Mouse (Mus musculus): ENCODE measurements around the gene Gnl2. TPM values are rescaled to one million over a fixed set of nuclear protein-coding genes. Genes with fewer than 3 reads are reported as not detected.

Gene Gnl2
- total and polyA plus RNA-seq, 3 experiments = 65.0 to 139 (median 66.8) TPM

DNA sequence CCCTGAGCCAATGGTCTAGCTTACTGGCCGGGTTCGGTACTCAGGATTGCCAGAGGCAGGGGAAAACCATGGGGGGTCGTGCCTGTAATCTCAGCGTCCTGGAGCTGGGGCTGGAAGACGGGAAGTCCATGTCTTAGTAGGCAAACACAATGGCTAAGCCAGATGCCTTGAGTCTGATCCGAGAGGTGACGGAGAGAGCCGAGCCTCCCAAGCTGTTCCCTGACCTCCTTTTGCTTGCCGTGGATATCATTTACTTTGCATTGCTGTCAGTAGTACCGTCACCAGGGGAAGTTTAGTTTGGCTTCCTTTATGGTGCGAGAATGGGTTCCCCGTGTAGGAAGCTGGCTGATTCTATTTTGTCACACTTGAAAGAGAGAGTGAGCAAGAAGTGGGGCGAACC is 84.9 kb downstream of the Gnl2 start:
- DNase-seq (ENCODE audit: extremely low read depth) = no peak
- TF ChIP-seq ZNF384 (IDR thresholded peaks at IDR 0.05; ENCODE audit: low read depth, low read length) (no peak), NRF1 (IDR thresholded peaks at IDR 0.05; ENCODE audit: low read depth, low read length) (no peak), KAT2A (IDR thresholded peaks at IDR 0.05; ENCODE audit: insufficient replicate concordance, low read length) (no peak), MAZ (IDR thresholded peaks at IDR 0.05; ENCODE audit: low read depth, low read length) (no peak), CTCF (conservative IDR thresholded peaks at IDR 0.05 in 1 of 2, IDR thresholded peaks at IDR 0.05 in 1 of 2; ENCODE audit: low read depth in 2 of 2, low read length in 2 of 2) (no peak), MYC (IDR thresholded peaks at IDR 0.05; ENCODE audit: low read depth, low read length) (no peak), MAX (IDR thresholded peaks at IDR 0.05; ENCODE audit: low read length) (no peak)
- peaks cover 33 to 71% of the 10 kb centered on the region in 2 experiments for H3K36me3 ChIP-seq (replicated peaks in 1 of 2; ENCODE audit: control insufficient read depth in 1 of 2, insufficient read depth in 1 of 2, low read length in 1 of 2)
- H3K4me2 ChIP-seq (ENCODE audit: insufficient read depth, low read depth, poor library complexity, severe bottlenecking) = no peak overlapping the region
- in situ Hi-C loops (cut with MboI; ENCODE audit: low pct_ligation_motif_present, low pct_unique_long_range_greater_than_20kb, low sequenced_read_pairs) = no loop called here
- dilution Hi-C loops (cut with MboI; ENCODE audit: extremely low pct_ligation_motif_present, extremely low pct_unique_long_range_greater_than_20kb, low sequenced_read_pairs) = no loop called here
- no peaks in the 10 kb centered on the region for H3K27me3 ChIP-seq (replicated peaks)
- H3K9ac ChIP-seq (ENCODE audit: insufficient read depth, low read depth) = no peak overlapping the region
- peaks cover 0 to 3% of the 10 kb centered on the region in 2 experiments; a peak in 1 of 4 replicates for H3K4me1 ChIP-seq (ENCODE audit: control insufficient read depth in 1 of 2, insufficient read depth in 2 of 2)
- H3K27ac ChIP-seq (ENCODE audit: insufficient read depth, low read depth) = no peak overlapping the region
- no peaks in the 10 kb centered on the region for H3K79me2 ChIP-seq (replicated peaks; ENCODE audit: control insufficient read depth, extremely low read depth, insufficient read depth, poor library complexity, severe bottlenecking)
- no peak overlapping the region for H3K4me3 ChIP-seq (replicated peaks in 1 of 3; ENCODE audit: low read depth in 2 of 3, low read length in 2 of 3, poor library complexity in 1 of 3)
- no peaks in the 10 kb centered on the region for H3K9me3 ChIP-seq (replicated peaks; ENCODE audit: low read length)

Other genes starting within 250 kb of the Gnl2 start
- 9.8 and 12.6 TPM in 2 replicates for gene Mtf1, start 214.5 kb upstream of the Gnl2 start, total RNA-seq (2012; rRNA removed)
- 6.8 and 9.5 TPM in 2 replicates for gene Mtf1, start 214.5 kb upstream of the Gnl2 start, total RNA-seq (2014; rRNA removed)
- gene Mtf1, start 214.5 kb upstream of the Gnl2 start, polyA plus RNA-seq (2012; ENCODE audit: insufficient read length, low read depth) = 17.7 and 19.8 TPM in 2 replicates
- gene Yrdc, start 165.9 kb upstream of the Gnl2 start, total RNA-seq (2012; rRNA removed) = 87.6 and 96.8 TPM in 2 replicates
- 160 and 171 TPM in 2 replicates for gene Yrdc, start 165.9 kb upstream of the Gnl2 start, total RNA-seq (2014; rRNA removed)
- gene Yrdc, start 165.9 kb upstream of the Gnl2 start, polyA plus RNA-seq (2012; ENCODE audit: insufficient read length, low read depth) = 86.7 and 86.8 TPM in 2 replicates
- gene 1110065P20Rik, start 165.4 kb upstream of the Gnl2 start, total RNA-seq (2012; rRNA removed) = 29.0 and 32.0 TPM in 2 replicates
- 22.6 and 28.5 TPM in 2 replicates for gene 1110065P20Rik, start 165.4 kb upstream of the Gnl2 start, total RNA-seq (2014; rRNA removed)
- gene 1110065P20Rik, start 165.4 kb upstream of the Gnl2 start, polyA plus RNA-seq (2012; ENCODE audit: insufficient read length, low read depth) = 16.7 and 20.4 TPM in 2 replicates
- 0.08 and 0.13 TPM in 2 replicates for gene Maneal, start 154.4 kb upstream of the Gnl2 start, total RNA-seq (2012; rRNA removed)
- gene Maneal, start 154.4 kb upstream of the Gnl2 start, total RNA-seq (2014; rRNA removed) = not detected in 2 replicates
- not detected in 2 replicates for gene Maneal, start 154.4 kb upstream of the Gnl2 start, polyA plus RNA-seq (2012; ENCODE audit: insufficient read length, low read depth)
- not detected in 2 replicates for gene Epha10, start 135.7 kb upstream of the Gnl2 start, total RNA-seq (2012; rRNA removed)
- not detected in 2 replicates for gene Epha10, start 135.7 kb upstream of the Gnl2 start, total RNA-seq (2014; rRNA removed)
- gene Epha10, start 135.7 kb upstream of the Gnl2 start, polyA plus RNA-seq (2012; ENCODE audit: insufficient read length, low read depth) = not detected in 2 replicates
- gene 9930104L06Rik, start 79.5 kb upstream of the Gnl2 start, total RNA-seq (2012; rRNA removed) = 12.3 and 14.5 TPM in 2 replicates
- 10.7 and 14.8 TPM in 2 replicates for gene 9930104L06Rik, start 79.5 kb upstream of the Gnl2 start, total RNA-seq (2014; rRNA removed)
- gene 9930104L06Rik, start 79.5 kb upstream of the Gnl2 start, polyA plus RNA-seq (2012; ENCODE audit: insufficient read length, low read depth) = 15.3 and 15.9 TPM in 2 replicates
- gene Cdca8, start 77.3 kb upstream of the Gnl2 start, total RNA-seq (2012; rRNA removed) = 101 and 111 TPM in 2 replicates
- gene Cdca8, start 77.3 kb upstream of the Gnl2 start, total RNA-seq (2014; rRNA removed) = 55.2 and 58.8 TPM in 2 replicates
- 174 and 188 TPM in 2 replicates for gene Cdca8, start 77.3 kb upstream of the Gnl2 start, polyA plus RNA-seq (2012; ENCODE audit: insufficient read length, low read depth)
- 0.25 and 0.29 TPM in 2 replicates for gene Rspo1, start 30.2 kb upstream of the Gnl2 start, total RNA-seq (2012; rRNA removed)
- gene Rspo1, start 30.2 kb upstream of the Gnl2 start, total RNA-seq (2014; rRNA removed) = 0.31 and 0.36 TPM in 2 replicates
- 0.50 and 0.87 TPM in 2 replicates for gene Rspo1, start 30.2 kb upstream of the Gnl2 start, polyA plus RNA-seq (2012; ENCODE audit: insufficient read length, low read depth)
- 1.2 and 2.1 TPM in 2 replicates for gene Dnali1, start 49.1 kb downstream of the Gnl2 start, total RNA-seq (2012; rRNA removed)
- gene Dnali1, start 49.1 kb downstream of the Gnl2 start, total RNA-seq (2014; rRNA removed) = 1.1 and 1.3 TPM in 2 replicates
- 2.3 and 2.7 TPM in 2 replicates for gene Dnali1, start 49.1 kb downstream of the Gnl2 start, polyA plus RNA-seq (2012; ENCODE audit: insufficient read length, low read depth)
- 23.5 and 28.7 TPM in 2 replicates for gene Snip1, start 50.1 kb downstream of the Gnl2 start, total RNA-seq (2012; rRNA removed)
- 38.8 and 46.6 TPM in 2 replicates for gene Snip1, start 50.1 kb downstream of the Gnl2 start, total RNA-seq (2014; rRNA removed)
- 25.0 and 25.8 TPM in 2 replicates for gene Snip1, start 50.1 kb downstream of the Gnl2 start, polyA plus RNA-seq (2012; ENCODE audit: insufficient read length, low read depth)
- gene Meaf6, start 68.5 kb downstream of the Gnl2 start, total RNA-seq (2012; rRNA removed) = 29.3 and 37.5 TPM in 2 replicates
- gene Meaf6, start 68.5 kb downstream of the Gnl2 start, total RNA-seq (2014; rRNA removed) = 24.1 and 26.4 TPM in 2 replicates
- 52.8 and 53.8 TPM in 2 replicates for gene Meaf6, start 68.5 kb downstream of the Gnl2 start, polyA plus RNA-seq (2012; ENCODE audit: insufficient read length, low read depth)
- 7.7 and 8.2 TPM in 2 replicates for gene Zc3h12a, start 111.3 kb downstream of the Gnl2 start, total RNA-seq (2012; rRNA removed)
- gene Zc3h12a, start 111.3 kb downstream of the Gnl2 start, total RNA-seq (2014; rRNA removed) = 1.4 and 2.1 TPM in 2 replicates
- 12.8 and 13.4 TPM in 2 replicates for gene Zc3h12a, start 111.3 kb downstream of the Gnl2 start, polyA plus RNA-seq (2012; ENCODE audit: insufficient read length, low read depth)